Mouse (Mus musculus): ENCODE results near the gene Dst. TPM values are rescaled to one million over a fixed set of nuclear protein-coding genes. Genes with fewer than 3 reads are reported as not detected.
A peak's percentile ranks its signal among the peaks of the same experiment; 100 is the strongest.

Gene Dst
- polyA plus RNA-seq, 1 experiment = 197 TPM

GRCm38 (mm10) chr1:33940364-33940928, 32.4 kb downstream of the Dst start:
- no peak overlapping the region for H3K4me3 ChIP-seq (ENCODE audit: insufficient read depth, low read depth, low read length)
- H3K4me1 ChIP-seq (ENCODE audit: control insufficient read depth, insufficient read depth, low read length) = peaks cover 4% of the 10 kb centered on the region
- TF ChIP-seq CTCF (IDR thresholded peaks at IDR 0.05; ENCODE audit: insufficient read depth, low read depth, low read length) = no peak
- TF ChIP-seq POLR2A (IDR thresholded peaks at IDR 0.05; ENCODE audit: insufficient read depth, low read depth, low read length) = no peak
- WGBS = 82% methylated on average over 11 of the region's 11 CpGs
- no peak overlapping the region for H3K27ac ChIP-seq (ENCODE audit: insufficient read depth, low read depth, low read length)

- Histone ChIP-seq H3K27ac (ENCODE audit: insufficient read depth, low read depth, low read length) (no peak overlapping the region), H3K4me3 (ENCODE audit: insufficient read depth, low read depth, low read length) (no peak overlapping the region), H3K4me1 (ENCODE audit: control insufficient read depth, insufficient read depth, low read length) (peaks cover 9% of the 10 kb centered on the region)
- TF ChIP-seq CTCF (IDR thresholded peaks at IDR 0.05; ENCODE audit: insufficient read depth, low read depth, low read length) = no peak
- TF ChIP-seq POLR2A (IDR thresholded peaks at IDR 0.05; ENCODE audit: insufficient read depth, low read depth, low read length) = no peak
- WGBS = 93% methylated on average over 8 of the region's 8 CpGs
Observed at GRCm38 (mm10) chr1:33942638-33943037, 34.6 kb downstream of the Dst start.

GRCm38 (mm10) chr1:33943943-33944342, 35.9 kb downstream of the Dst start:
- TF ChIP-seq POLR2A (IDR thresholded peaks at IDR 0.05; ENCODE audit: insufficient read depth, low read depth, low read length) (no peak), CTCF (IDR thresholded peaks at IDR 0.05; ENCODE audit: insufficient read depth, low read depth, low read length) (no peak)
- 90% methylated on average over 2 of the region's 2 CpGs for WGBS
- Histone ChIP-seq H3K4me3 (ENCODE audit: insufficient read depth, low read depth, low read length) (no peak overlapping the region), H3K4me1 (ENCODE audit: control insufficient read depth, insufficient read depth, low read length) (peaks cover 9% of the 10 kb centered on the region), H3K27ac (ENCODE audit: insufficient read depth, low read depth, low read length) (no peak overlapping the region)

- Histone ChIP-seq H3K4me1 (ENCODE audit: control insufficient read depth, insufficient read depth, low read length) (peaks cover 9% of the 10 kb centered on the region), H3K27ac (ENCODE audit: insufficient read depth, low read depth, low read length) (no peak overlapping the region), H3K4me3 (ENCODE audit: insufficient read depth, low read depth, low read length) (no peak overlapping the region)
- 76% methylated on average over 17 of the region's 17 CpGs for WGBS
- TF ChIP-seq CTCF (IDR thresholded peaks at IDR 0.05; ENCODE audit: insufficient read depth, low read depth, low read length) = no peak
Observed at GRCm38 (mm10) chr1:33944977-33945750, 37.1 kb downstream of the Dst start.

GRCm38 (mm10) chr1:33945756-33946155, 37.7 kb downstream of the Dst start:
- 98% methylated on average over 6 of the region's 6 CpGs for WGBS
- Histone ChIP-seq H3K4me1 (ENCODE audit: control insufficient read depth, insufficient read depth, low read length) (peaks cover 9% of the 10 kb centered on the region), H3K4me3 (ENCODE audit: insufficient read depth, low read depth, low read length) (no peak overlapping the region), H3K27ac (ENCODE audit: insufficient read depth, low read depth, low read length) (no peak overlapping the region)
- TF ChIP-seq POLR2A (IDR thresholded peaks at IDR 0.05; ENCODE audit: insufficient read depth, low read depth, low read length) = no peak
- TF ChIP-seq CTCF (IDR thresholded peaks at IDR 0.05; ENCODE audit: insufficient read depth, low read depth, low read length) = no peak

- WGBS = 47% methylated on average over 12 of the region's 12 CpGs
- Histone ChIP-seq H3K4me3 (ENCODE audit: insufficient read depth, low read depth, low read length) (no peak overlapping the region), H3K27ac (ENCODE audit: insufficient read depth, low read depth, low read length) (0 out of 2 replicates have a peak overlapping the region, but pooled peaks have one; percentile 12), H3K4me1 (ENCODE audit: control insufficient read depth, insufficient read depth, low read length) (peaks cover 9% of the 10 kb centered on the region)
- TF ChIP-seq POLR2A (IDR thresholded peaks at IDR 0.05; ENCODE audit: insufficient read depth, low read depth, low read length) = no peak
- no peak for TF ChIP-seq CTCF (IDR thresholded peaks at IDR 0.05; ENCODE audit: insufficient read depth, low read depth, low read length)
Observed at GRCm38 (mm10) chr1:33946601-33947395, 38.8 kb downstream of the Dst start.

- 88% methylated on average over 6 of the region's 6 CpGs for WGBS
- Histone ChIP-seq H3K27ac (ENCODE audit: insufficient read depth, low read depth, low read length) (no peak overlapping the region), H3K4me3 (ENCODE audit: insufficient read depth, low read depth, low read length) (no peak overlapping the region), H3K4me1 (ENCODE audit: control insufficient read depth, insufficient read depth, low read length) (peaks cover 9% of the 10 kb centered on the region)
- TF ChIP-seq POLR2A (IDR thresholded peaks at IDR 0.05; ENCODE audit: insufficient read depth, low read depth, low read length) = no peak
- TF ChIP-seq CTCF (IDR thresholded peaks at IDR 0.05; ENCODE audit: insufficient read depth, low read depth, low read length) = no peak
Observed at GRCm38 (mm10) chr1:33947838-33948237, 39.8 kb downstream of the Dst start.

GRCm38 (mm10) chr1:33948511-33948910, 40.5 kb downstream of the Dst start:
- Histone ChIP-seq H3K27ac (ENCODE audit: insufficient read depth, low read depth, low read length) (no peak overlapping the region), H3K4me3 (ENCODE audit: insufficient read depth, low read depth, low read length) (no peak overlapping the region), H3K4me1 (ENCODE audit: control insufficient read depth, insufficient read depth, low read length) (peaks cover 9% of the 10 kb centered on the region)
- 88% methylated on average over 5 of the region's 5 CpGs for WGBS
- TF ChIP-seq CTCF (IDR thresholded peaks at IDR 0.05; ENCODE audit: insufficient read depth, low read depth, low read length) = no peak
- no peak for TF ChIP-seq POLR2A (IDR thresholded peaks at IDR 0.05; ENCODE audit: insufficient read depth, low read depth, low read length)

GRCm38 (mm10) chr1:33955626-33956025, 47.6 kb downstream of the Dst start:
- H3K27ac ChIP-seq (ENCODE audit: insufficient read depth, low read depth, low read length) = no peak overlapping the region
- WGBS = 94% methylated on average over 6 of the region's 6 CpGs
- TF ChIP-seq CTCF (IDR thresholded peaks at IDR 0.05; ENCODE audit: insufficient read depth, low read depth, low read length) = no peak
- TF ChIP-seq POLR2A (IDR thresholded peaks at IDR 0.05; ENCODE audit: insufficient read depth, low read depth, low read length) = no peak
- H3K4me3 ChIP-seq (ENCODE audit: insufficient read depth, low read depth, low read length) = no peak overlapping the region
- H3K4me1 ChIP-seq (ENCODE audit: control insufficient read depth, insufficient read depth, low read length) = no peaks in the 10 kb centered on the region
